Mouse (Mus musculus) v-Abl transformed pro-B cells (cell line): ENCODE measurements around the gene Ece1.

Experiments used
- in situ Hi-C, 2 experiments: fragments of 400-800 bp; cut with MboI; formaldehyde crosslinking; loops; one replicate each; pipeline ENCODE4 v1.15.1; 2025; ENCODE audit not compliant: unreplicated experiment in 2 of 2

Gene Ece1

DNA sequence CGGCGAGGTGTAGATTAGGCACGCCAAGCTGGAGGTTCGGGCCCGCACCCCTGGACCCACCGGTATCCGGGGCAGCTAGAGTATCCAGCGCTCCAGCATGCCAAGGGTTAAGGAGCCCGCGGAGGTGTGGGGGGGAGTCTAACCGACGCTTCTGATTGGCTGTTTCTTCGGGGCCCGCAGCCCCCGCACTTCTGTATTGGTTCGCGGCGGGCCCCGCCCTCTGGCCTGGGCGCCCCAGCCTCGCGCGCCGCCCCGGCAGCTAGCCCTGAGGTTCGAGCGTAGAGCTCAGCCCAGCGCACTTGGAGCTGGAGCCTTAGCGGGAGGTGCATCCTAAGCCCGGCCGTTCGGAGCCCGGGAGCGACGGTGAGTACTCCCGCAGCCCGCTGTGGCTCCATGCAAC, at the start of gene Ece1:
Gene Ece1, plus strand, starts transcription at position 219 of the 400 bp plus-strand sequence.
- in situ Hi-C loops, result no loop called here

DNA sequence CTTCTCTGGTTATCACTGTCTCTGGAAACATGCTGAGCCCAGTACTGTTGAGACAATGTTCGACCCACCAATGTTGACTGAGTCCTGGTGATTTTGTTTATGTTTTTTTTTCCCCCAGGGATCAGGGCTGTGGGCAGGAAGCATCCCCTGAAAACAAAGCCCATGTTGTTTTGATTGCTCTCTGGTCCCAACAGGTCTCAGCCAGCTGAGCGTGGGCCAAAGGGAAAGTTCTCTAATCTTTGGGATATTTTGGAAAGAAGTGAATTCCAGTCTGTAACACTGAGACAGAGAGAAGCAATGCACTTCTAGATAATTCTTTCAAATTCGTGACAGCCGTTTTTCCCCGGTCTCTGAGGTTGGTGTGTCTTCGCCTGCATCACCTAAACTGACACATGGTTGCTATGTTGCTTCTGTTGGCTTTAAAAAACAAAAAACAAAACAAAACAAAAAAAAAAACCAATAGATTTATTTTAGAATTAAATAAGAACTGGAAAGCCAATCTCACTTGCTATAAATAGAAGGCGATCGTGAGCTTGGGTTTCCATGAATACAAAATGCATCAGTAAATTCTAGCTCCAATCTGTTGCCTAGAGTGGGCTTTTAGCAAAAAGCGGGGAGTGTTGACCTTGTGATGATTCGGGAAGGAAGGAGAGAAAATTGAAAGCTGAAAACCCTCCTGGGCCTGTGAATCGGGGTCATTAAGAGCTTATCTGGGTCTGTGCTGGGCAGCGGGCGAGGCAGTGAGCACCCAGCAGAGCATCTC, 48.9 kb upstream of the Ece1 start:
- in situ Hi-C loops, result no loop called here

DNA sequence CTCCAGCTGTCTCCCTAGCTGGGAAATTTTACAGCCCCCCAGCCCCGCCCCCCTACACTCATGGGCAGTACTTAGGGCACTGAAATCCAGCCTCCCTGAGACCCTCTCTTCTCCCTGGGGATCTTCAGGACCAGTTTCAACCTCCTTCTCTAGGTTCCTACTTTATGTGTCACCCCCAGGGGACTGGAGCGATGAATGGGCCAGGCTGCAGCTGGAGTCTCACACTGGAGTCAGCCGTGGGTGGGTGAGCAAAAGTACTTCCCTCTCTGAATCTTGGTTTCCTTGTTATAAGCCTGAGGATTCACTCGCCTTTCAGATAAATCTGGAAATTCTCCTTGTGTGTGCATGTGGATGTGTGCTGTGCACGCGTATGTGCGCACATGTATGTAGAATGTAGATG, 47.9 kb upstream of the Ece1 start:
- in situ Hi-C loops, result no loop called here

DNA sequence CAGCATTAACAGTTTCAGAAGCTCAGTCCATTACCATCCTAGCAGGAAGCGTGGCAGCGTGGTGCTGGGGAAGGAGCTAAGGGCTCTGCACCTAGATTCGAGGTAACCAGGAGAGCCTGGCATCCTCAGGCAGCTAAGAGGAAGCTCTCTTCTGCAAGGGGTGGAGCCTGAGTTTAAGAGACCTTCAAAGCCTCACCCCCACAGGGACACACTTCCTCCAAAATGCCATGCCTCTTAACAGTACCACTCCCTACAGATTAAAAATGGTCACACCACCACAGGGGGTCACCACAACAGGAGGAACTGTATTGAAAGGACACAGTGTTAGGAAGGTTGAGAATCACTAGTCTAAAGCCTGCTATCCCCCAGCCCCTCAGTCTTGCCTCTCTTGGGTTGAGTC, 46.6 kb upstream of the Ece1 start:
- in situ Hi-C loops, result no loop called here

DNA sequence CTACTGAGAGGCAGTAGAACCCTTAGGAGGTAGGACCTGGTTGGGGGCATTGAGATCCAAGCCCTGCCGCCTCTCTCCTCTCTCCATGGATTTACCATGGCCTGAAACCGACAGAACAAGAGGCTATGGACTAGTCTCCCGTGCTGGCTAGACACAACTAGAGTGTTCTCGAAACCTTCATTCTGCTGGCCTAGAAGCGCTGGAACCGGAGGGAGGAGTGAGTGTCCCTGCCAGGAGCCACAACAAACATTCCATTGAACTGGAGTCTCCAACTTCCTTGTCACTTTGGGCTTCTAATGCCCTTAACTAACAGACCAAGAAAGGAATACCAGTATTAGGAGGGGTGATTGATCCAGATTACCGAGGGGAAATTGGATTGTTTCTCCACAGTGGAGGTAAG, 45.8 kb upstream of the Ece1 start:
- in situ Hi-C loops, result no loop called here

DNA sequence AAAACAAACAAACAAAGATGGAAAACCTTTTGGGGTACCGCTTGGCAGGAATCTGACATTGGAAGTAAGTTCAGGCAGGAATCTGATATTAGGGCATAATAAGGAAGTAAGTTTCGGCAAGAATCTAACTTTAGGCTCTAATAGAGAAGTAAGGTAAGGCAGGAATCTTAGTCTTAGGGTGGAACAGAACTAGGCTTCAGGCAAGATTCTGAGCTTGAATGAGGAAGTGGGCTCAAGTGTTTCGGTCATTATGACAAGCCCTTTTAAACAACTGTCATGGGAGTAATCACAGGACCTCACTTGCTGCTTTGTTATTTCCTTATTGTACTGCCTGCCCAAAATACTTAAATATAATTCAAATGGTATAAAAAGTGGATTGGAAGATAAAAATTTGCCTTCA, 43.7 kb upstream of the Ece1 start:
- in situ Hi-C loops, result no loop called here

DNA sequence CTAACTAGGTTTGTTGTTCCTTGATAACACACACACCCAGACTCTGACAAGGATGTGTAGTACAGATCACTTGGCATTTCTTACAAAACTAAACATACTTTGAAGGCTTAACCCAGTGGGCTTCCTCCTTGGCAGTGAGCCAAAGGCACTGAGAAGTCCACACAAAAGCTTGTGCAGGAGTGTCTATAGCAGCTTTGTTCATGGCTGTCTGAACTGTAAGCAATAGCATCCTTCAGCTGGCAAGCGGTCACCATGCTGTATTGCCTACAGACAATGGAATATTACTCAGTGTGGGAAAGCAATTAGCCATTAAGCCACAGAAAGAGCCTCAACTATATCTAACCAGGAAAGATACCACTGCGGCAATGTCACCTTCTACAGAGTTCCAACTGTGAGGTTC, 42.5 kb upstream of the Ece1 start:
- in situ Hi-C loops, result no loop called here

DNA sequence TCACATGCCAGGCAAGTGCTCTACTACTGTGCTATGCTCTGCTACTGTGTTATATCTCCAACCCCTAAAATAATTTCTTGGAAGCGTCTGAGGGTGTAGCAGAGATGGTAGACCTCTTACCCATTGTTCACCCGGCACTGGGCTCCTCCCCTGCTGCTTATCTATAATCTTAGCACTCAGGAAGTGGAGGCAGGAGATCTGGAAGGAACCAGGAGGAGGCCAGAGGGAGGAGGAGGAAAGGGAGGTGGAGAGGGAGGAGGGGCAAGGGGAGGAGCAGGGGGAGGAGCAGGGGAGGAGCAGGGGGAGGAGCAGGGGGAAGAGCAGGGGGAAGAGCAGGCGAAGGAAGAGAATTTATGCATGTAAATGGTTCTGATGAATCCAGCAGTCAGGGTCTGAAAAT, 41.3 kb upstream of the Ece1 start:
- in situ Hi-C loops, result no loop called here

DNA sequence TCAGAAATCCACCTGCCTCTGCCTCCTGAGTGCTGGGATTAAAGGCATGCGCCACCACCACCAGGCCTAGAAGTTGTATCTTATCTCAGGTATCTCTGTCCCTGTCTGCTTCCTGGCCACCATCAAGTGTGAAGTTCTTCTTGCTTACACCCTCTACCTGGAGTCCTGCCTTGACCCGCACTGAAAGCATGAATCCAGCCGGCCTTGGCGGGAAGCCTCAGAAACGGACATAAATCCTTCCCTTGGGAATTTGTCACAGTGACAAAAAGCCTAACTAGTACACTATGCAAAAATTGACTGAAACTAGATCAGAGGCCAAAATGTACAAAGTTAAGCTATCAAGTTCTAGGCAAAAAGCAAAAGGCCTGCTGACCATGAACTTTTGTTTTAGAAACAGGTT, 39.5 kb upstream of the Ece1 start:
- in situ Hi-C loops, result no loop called here

DNA sequence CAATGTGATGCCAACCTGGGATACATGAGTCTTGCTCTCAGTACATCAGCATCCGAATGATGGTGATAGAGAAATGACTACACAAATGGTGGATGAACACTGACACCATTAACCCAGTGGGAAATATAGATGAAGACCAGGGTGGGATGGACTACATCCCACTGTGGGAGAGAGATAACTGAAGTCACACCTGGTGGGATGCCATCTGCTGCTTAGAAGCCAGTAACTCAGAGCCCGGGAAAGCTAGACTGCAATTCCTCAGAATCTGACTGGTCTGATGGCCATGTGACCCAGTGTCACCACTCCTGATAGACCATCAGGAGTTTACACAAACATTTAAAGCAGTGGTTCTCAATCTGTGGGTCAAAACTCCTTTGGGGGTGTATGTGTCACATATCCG, 38.5 kb upstream of the Ece1 start:
- in situ Hi-C loops, result no loop called here

DNA sequence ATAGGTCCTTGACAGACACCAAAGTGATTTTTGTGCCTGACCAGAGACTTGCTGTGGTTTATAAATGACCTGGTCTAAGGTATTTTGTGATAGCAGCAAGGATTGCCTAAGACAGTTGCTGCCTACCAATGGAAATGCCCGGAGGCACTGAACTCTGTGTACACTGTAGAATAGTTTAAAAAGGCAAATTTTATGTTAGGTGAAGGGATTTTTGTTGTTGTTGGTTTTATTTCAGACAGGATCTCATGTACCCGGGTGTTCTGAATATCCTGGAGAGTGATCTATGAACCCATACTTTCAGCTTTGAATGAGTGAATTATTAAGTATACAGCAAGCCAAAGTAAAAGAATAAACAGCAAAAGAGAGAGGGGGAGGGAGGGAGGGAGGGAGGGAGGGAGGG, 37.2 kb upstream of the Ece1 start:
- in situ Hi-C loops, result loop anchor here in 1 of 2 experiments (25.0 kb wide), 1 partner anchor 738 kb away; no protein-coding TSS in a partner anchor

DNA sequence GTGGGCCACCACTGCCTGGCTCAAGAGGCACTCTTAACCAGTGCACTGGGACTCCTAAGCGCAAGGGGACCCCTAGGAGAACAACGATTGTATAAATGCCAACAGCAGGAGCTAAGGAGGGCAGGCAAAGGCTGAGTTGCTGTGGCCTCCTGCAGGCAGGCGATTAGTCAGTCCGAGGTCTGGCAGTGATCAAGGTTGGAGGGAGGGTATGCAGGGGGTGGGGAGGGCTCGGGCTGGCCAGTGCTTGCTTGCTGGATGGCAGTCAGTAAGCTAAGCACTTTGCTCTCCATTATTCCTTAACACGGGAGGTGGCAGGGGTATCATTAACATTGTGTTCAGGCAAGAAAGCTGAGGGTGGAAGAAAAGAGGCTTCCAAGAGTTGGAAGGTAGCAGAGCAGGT, 31.7 kb upstream of the Ece1 start:
- in situ Hi-C loops, result loop anchor here in 1 of 2 experiments (25.0 kb wide), 1 partner anchor 743 kb away; no protein-coding TSS in a partner anchor

DNA sequence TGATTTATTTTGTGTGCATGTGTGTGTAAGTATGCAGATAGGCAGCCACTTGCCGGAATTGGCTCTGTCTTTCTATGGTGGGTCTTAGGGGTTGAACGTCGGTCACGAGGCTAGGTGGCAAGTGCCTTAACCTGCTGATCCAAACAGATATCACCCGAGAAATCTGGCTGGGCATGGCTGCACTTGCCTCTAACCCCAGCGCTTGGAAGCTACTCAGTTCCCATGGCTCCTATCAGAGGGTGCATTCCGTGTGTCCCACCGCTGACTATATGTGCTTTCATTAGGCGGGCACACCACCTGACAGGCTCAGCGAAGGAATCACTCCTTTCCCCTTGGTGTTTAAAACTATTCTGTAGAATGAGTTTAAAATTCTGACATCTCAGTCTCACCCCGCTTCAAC, 30.4 kb upstream of the Ece1 start:
- in situ Hi-C loops, result loop anchor here in 1 of 2 experiments (25.0 kb wide), 1 partner anchor 744 kb away; no protein-coding TSS in a partner anchor

DNA sequence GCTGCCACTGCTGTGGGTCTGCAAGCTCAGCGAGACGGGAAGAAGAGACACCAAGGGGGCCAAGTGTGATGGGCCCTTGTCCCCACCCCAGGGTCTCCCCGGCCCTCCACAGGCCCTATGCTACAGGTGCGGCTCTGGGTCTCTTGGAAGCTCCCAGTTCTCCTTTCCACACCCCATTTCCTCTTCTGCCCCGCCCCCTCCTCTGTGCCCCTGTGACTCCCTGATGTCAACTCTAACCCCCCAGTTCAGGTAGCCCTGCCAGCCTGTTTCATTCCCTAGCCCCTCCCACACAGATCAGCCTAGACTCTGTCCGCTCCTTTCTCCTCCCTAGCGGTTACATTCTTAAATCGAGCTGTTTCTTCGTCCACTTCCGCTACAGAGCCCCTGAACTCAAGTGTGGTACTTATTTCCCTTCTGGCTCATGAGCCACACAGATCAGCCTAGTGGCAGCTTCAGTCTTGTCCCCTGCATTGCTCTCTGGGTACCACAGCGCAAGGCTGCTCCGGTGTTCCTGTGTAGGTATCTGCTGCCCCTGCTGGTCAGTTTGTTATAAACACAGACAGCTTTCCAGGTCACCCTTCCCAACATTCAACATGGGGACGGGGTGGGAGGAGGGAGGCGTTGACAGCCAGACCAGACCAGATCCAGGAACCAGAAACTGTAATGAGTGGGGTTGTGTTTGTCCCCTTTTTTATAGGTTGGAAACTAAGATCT, 26.3 kb upstream of the Ece1 start:
- in situ Hi-C loops, result loop anchor here (5.0 to 25.0 kb wide), 3 partner anchors 33 to 748 kb away; no protein-coding TSS in a partner anchor

DNA sequence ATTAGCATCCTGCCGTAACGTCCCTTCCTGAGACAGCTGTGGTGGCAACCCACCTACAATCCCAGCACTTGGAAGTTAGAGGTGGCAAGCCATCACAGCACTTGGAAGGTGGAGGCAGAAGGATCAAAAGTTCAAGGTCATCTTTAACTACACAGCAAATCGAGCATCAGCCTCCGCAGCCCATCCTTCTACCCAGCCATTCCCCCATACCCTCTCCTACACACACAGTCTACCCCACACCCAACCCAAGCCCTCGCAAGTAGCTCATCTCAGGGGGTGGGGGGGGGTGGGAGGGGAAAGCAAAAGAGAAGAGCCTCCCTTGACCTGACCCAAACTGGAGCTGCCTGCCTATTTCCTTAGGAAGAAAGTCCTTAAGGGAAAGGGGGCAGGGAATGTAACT, 25.3 kb upstream of the Ece1 start:
- in situ Hi-C loops, result loop anchor here (5.0 to 25.0 kb wide), 3 partner anchors 34 to 749 kb away; no protein-coding TSS in a partner anchor

DNA sequence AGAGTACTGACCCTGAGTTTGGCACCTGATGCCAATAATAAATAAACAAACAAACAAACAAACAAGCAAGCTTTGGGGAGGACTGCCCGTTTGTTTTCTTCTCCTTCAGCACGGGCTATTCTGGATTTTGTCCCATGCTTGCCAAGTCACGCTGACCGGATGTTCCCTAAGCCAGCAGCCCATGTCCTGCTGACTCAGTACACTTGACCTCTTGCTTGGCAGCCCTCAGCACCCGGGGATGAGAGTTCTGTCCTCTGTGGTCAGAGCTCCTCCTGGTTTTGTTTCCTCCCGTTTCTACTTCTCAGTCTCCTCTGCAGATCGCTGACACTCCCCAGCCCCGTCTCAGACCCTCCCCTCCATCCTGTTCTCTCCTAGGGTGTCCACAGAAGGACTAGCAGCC, 24.2 kb upstream of the Ece1 start:
- in situ Hi-C loops, result loop anchor here (5.0 to 25.0 kb wide), 3 partner anchors 35 to 750 kb away; no protein-coding TSS in a partner anchor

DNA sequence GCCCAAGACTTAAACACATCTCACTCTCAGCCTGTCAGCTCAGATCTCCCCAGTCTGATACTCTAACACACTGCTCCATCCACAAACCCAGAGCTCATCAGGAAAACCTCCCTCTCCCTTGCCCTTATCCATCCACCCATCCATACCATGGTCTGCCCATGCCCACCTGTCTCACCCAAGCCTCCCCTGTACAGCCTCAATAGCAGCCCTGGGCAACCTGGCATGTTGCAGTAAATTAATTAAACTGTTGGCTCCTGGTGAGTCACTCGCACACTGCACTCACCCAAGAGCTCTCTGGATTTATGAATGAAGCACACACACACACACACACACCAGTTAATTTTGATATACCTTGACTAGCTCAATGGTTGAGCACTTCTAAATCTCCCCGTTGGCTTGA, 23.2 kb upstream of the Ece1 start:
- in situ Hi-C loops, result loop anchor here (5.0 to 25.0 kb wide), 3 partner anchors 36 to 751 kb away; no protein-coding TSS in a partner anchor

DNA sequence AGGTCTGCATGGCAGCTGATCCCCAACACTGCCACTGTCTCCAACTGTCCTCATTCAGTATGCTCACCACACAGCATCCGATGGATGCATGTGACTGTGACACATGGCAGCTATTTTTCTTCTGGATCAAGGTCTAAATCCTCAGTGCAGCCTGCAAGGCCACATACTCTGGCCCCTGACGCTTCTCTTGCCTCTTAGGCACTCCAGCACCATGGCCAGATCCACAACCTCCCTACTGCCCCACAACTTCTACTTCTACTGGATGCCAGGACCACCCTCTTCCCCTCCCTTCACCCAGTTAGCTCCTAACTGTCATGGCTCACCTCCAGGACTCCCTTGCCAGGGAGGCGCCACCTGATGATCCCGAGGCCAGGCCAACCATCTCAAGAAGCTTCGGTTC, 22.6 kb upstream of the Ece1 start:
- in situ Hi-C loops, result loop anchor here (5.0 to 25.0 kb wide), 3 partner anchors 37 to 752 kb away; no protein-coding TSS in a partner anchor

DNA sequence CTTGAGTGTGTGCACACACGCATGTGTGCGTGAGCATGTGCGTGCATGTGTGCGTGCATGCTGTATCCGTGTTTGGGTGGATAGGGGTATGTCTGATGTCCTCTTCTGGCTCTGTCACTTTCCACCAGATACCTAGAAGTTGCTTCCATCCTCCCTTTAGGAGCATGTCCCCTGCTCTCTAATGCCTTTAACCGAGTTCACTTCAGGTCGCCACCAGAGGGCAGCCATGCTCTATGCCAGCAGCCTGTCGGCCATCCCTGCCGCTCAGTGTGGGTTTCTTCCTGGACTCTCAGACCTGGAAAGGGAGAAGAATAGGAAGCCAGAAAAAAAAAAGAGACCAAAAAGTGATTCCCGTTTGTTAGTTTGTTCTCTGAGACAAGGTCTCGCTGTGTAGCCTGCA, 17.4 kb upstream of the Ece1 start:
- in situ Hi-C loops, result loop anchor here in 1 of 2 experiments (10.0 to 25.0 kb wide), 3 partner anchors 300 to 757 kb away; partner anchors contain the start of gene Mul1

DNA sequence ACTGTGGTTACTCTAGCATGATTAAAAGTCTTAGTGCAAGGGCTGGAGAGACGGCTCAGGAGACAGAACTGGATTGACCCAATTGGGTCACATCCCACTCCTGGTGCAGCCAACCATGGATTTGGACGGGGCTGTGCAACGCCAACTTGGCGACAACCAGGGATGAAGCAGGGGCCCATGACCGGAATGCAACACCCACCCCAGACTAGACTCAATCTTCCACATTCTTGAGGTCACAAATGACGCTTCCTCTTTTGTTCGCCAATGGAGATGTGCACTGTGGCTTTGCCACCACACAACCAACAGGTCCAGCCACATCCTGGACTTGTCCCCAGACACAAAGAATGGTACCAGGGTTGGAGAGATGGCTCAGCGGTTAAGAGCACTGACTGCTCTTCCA, 14.4 kb upstream of the Ece1 start:
- in situ Hi-C loops, result loop anchor here in 1 of 2 experiments (10.0 to 25.0 kb wide), 3 partner anchors 297 to 760 kb away; partner anchors contain the start of gene Mul1

DNA sequence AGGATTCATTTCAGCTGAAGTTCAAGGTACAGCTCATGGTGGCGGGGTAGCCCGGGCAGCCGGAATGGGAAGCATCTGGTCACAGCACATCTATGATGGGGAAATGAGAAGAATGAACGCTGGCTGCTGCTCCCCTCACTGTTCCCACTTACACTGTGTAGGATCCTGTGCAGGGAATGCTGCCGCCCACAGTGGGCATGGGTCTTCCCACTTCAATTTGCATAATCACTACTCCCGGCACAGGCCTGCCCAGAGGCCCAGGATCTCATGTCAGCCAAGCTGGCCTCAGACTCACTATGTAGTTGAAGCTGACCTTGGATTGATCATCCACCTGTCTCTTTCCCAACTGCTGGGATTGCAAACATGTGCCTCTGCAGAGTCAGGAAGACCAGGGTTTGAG, 11.9 kb upstream of the Ece1 start:
- in situ Hi-C loops, result loop anchor here (5.0 kb wide), 2 partner anchors 37 to 97 kb away; no protein-coding TSS in a partner anchor
